Mouse (Mus musculus) adrenal gland, adult (tissue): ENCODE results near the gene Csnk1g2.

Experiments used
- DNase-seq, 2 experiments: peaks; one replicate each; pipeline ENCODE4 v3.0.0; 2022 to 2023; ENCODE audit warnings: low spot score in 1 of 2; ENCODE audit not compliant: inconsistent age in 2 of 2

The Csnk1g2 gene

DNA sequence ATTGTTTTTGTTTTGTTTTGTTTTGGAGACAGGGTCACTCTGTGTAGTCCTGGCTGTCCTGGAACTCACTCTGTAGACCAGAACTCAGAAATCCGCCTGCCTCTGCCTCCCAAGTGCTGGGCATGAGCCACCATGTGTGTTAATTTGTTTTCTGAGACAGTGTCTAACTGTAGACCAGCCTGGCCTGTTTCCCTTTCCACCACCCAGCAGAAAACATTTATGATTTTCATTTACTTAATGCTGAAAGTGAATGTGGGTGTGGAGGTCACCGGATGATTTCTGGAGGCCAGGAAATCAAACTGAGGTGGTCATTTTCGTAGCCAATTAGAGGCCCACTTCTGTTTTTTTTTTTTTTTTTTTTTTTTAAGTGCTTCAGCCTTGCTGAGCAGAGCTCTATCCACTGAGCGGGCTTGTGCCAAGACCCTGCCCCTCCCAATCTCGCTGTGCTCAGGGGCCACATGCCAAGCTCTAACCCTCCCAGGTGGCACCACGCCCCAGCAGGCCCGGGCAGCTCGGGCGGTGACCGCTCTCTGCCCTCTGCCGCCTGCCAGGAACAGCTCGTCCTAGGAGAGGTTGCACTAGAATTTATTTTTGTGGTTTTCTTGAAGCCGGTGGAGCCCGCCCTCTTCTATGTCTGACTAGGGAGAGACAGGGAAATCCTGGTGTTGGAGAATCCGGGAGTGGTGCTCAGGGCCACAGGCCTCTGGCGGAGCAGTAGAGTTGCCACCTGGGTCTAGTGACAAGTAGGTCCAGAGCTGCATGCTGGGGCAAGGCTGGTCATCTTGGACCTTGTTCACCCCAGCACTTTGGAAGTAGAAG lies 41.8 kb downstream of the Csnk1g2 start:
- DNase-seq: peak; percentile 93 to 94

DNA sequence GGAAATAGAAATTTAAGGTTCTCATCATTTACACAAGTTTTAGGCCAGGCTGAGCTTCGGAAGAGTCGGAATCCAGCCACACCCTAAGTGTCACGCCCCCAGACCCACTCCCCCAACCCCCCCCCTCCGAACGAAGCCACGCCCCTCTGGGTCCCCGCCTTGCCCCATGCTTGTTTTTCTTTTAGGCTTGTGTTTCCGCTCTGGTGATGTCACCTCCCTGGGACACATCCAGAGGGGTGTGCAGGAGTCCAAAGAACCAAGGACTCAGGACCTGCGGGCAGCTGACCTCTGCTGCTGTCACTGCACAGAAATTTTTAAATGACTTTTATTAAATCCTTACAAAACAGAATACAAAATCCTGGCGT lies 42.4 kb downstream of the Csnk1g2 start:
- DNase-seq: peak; percentile 87 to 93

DNA sequence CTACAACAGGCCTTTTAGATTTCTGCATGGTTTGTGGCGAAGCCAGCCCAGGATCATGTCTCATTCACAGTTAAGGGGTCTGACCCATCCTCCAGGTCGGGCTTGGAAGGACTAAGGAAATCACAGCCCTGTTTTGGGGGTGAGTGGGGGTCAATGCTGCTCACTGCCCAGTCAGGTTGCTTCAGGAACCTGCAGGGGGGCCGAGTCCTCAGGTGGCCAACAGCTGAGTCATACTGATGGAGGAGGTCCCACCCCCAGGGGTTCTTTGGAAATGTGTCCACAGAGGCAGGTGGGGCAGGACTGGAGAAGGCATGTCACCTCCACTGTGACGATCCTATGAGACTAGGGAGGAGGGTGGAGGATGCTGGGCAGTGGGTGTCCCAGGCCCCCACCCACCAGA lies 42.8 kb downstream of the Csnk1g2 start:
- DNase-seq: peak in 1 of 2 experiments; percentile 55

DNA sequence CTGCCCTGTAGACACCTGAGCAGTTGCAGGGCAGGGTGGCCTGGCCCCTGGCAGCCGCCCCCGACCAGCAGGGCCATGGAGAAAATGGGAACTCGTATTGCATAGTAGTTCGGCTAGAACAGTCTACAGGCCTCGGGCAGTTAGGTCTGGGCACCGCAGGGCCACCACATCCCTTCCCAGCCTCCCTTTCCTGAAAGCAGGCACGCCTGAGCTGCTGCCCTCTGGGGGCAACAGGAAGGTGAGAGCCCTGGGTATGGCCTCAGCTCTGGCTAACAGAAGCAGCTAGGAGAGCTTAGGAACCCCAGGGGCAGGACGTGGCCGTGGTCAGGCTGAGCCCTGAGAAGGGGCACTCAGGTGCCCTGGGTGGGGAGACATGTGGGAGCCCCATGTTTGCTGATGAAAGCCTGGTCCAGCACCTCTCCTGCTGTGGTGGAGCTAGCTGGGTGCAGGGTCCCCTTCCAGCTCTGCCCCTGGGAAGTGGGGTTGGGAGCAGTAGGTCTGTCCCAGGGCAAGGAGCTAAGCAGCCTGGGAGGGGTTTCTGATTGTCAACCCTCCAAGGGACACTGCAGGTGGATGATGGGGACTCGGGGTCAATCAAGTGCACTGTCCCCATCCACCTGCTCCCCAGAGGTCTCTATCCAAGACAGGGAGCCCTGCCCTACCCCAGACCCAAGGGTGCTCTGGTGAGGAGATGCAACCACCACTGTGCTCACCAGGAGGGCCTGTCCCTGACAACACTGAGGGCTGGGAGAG lies 43.5 kb downstream of the Csnk1g2 start:
- peak in 1 of 2 experiments; percentile 65 for DNase-seq

DNA sequence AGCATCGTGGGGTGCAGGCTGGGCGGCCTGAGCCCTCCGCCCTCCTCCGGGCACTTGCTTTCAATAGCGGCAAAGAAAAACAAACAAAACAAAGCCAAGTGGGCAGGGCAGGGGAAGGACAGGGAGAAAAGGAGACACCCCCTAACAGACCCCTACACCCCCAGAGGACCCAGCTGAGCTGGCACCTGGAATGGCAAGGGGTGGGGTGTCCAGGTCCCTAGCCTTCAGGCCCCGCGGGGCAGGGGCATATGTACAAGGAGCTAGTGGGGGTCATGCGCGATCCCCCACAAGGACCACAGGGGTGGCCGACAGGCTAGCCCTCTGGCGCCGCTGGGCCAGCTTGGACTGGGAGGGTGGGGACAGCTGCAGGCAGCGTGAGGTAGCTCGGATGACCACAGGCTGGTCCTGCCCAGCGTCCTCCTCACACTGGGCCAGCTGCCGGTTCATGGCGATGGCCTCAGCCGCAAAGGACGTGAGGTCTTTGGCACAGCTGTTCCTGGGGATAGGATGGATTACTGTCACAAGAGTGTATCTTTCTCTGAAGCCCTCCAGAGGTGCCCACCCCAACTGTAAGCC lies 44.3 kb downstream of the Csnk1g2 start:
- DNase-seq: no peak

DNA sequence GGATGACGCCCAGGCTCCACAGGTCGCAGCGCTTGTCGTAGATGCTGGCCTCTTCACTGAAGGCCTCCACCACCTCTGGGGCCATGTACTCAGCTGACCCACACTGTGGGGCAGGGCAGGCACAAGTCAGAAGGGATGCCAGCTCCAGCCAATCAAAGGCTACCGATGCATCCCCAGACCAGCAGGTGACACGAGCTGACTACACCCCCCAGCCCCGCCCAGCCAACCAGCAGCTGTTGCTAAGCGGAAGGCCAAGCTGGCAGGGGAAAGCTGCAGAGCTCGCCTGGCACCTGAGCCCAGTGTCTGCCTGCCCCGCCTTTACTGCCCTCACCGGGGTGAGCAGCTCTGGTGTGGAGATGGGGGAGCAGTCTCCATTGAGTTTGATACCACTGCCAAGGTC lies 46.0 kb downstream of the Csnk1g2 start:
- peak in 1 of 2 experiments; percentile 54 for DNase-seq

DNA sequence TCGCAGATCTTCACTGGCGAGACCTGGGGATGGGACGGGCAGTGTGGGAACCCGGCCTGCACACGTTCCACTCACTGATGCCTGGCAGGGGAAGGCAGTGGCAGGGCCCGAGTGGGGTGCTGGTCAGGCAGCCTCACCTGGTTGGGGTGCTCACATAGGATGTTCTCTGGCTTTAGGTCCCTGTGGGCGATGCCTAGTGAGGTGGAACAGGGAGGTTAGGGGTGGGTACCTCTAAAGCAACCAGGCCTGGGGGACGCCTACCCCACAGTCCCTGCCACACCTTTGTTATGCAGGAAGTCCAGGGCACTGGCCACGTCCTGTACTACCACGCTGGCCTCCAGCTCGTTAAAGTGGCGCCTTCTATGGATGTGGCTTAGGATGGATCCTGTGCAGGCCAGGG lies 46.4 kb downstream of the Csnk1g2 start:
- no peak for DNase-seq

DNA sequence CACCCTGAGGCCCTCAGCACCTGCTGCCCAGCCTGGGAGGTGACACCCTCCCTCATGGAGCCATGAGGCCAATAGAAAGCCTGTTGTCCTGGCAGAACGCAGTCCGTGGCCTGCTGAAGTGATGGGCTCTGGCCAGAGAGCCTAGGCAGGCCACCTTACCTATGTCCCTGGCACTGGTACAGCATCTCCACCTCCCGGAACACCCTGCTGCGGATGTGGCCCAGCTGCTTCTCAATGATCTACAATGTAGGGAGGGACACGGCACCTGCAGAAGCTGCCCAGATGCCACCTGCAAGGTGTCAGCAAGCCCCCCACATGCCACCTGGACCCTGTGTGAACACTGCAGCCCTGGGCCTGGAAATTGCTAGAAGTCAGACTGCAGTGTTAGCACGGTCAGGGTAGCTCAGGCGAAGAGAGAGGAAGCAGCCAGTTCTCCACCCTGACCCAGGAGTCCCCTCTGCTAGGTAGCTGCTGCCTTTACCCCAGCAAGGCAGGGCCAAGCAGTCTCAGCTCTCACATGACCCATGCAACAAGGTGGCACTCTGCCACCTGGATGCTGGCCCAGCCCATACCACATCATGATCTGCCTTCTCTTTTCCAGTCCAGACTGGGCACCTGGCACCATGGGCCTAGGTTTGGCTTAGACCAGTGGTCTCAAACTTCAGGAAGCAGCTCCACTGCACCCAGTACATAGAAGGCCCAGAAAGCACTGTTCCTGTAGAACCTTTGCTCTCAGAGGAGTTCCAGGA lies 47.3 kb downstream of the Csnk1g2 start:
- peak; percentile 65 to 82 for DNase-seq

DNA sequence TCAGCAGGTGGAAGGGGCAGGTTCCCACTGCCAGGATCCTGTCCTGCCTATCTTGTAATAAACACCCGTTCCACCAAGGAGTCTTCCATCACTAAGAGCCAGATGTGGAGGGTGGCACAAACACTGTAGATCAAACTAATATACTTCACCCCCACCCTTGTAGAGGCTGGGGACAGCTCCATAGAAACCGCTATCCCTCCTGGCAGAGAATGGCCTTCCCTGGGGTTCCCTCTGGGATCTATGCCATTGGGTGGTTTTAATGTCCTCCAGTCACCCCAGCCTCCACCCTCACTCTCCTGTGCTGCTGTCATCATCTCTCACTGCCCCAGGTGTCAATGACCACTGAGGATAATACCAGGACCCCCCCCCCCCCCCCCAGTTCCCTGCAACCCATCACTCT lies 47.9 kb downstream of the Csnk1g2 start:
- DNase-seq: no peak

DNA sequence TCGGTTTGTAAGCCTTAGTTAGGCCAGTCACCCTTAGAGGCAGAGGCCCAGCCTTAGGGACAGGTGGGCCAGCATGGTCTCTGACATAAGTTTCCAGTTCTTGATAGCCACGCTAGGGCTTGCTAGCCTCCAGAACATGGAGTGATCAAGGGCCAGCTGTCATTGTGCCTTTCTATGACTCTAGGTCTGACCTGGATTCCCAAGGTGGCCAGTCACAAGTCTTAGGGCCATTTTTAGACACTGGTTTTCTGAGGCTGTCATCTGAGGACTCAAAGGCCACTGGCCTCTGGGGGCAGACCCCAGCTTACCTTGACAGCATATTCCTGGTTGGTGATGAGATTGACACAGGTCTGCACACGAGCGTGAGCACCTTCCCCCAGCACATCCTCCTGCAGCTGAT lies 48.6 kb downstream of the Csnk1g2 start:
- no peak for DNase-seq

DNA sequence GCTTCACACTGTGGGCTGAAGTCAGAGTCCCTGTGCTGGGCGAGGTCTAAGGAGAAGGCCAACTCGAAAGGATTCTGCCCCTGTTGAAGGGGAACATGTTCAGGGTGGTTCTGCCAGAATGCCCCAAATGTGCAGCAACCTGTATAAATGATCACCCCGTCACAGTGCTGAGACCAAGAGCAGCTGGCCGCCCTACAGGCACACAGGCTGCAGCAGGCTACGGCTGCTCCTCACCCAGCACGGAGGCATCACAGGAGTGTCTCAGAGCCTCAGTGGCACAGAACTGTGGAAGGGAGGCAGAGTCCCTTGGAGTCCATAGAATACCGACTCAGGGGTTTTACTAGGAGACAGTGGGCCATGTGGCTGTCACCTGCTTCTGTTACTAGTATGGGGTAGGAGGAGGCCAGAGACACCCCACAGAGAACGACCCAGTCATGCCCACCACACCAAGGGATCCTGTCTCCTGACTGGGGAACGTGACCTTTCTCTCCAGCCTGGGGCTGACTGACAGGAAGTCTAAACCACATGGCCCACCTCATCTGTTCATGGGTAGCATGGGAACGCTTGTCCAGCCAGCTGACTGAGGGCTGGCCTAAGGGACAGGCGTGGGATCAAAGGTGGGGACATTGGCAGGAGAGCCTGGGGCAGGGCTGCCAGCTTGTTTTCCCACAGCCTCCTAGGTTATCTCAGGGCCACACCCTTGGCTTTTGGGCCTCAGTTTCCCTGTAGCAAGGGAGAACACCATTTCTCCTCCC lies 49.5 kb downstream of the Csnk1g2 start:
- DNase-seq: no peak

DNA sequence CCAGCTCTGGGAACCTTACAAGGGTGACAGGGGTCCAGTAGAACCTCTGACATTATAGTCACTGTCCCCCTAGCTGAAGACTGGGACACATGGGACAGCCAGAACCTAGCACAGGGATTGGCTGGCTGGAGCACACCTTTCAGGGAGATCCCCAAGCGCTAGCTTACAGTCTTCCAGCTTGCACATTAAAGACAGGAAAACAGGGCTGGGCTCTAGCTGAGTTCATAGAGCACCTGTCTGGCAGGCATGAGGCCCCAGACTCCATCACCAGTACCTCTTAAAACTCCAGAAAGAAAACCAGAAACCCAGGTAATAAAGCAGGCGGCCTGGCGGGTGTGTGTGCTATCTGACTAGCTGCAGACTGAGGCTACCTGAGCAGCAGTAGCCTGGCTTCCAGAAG lies 51.1 kb downstream of the Csnk1g2 start:
- DNase-seq: peak in 1 of 2 experiments; percentile 56

DNA sequence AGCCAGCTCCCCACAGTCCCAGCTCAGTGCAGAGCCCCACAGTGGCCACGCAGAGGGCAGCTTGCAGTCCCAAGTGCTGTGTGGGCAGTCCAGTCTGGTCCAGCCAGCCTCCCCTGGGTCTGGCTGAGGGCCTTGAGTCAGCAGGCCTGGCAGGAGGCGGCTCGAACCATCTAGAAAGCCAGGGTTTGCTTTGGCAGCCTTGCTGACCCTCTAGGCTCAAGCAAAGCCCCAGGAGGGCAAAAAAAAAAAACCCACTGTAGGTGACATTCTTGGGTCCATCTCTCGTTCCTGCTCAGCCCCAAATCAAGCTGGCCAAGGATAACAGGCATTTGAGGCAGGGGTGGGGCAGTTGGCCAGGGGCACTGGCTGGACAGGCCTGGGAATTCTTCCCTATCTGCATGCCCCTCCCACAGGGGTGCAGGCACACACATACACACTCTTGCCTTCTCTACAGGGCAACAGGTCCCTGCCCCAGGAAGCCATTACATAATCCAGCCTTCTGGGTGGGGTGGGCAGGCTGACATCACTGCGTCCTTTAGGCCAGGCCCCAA lies 51.6 kb downstream of the Csnk1g2 start:
- DNase-seq: peak in 1 of 2 experiments; percentile 82

DNA sequence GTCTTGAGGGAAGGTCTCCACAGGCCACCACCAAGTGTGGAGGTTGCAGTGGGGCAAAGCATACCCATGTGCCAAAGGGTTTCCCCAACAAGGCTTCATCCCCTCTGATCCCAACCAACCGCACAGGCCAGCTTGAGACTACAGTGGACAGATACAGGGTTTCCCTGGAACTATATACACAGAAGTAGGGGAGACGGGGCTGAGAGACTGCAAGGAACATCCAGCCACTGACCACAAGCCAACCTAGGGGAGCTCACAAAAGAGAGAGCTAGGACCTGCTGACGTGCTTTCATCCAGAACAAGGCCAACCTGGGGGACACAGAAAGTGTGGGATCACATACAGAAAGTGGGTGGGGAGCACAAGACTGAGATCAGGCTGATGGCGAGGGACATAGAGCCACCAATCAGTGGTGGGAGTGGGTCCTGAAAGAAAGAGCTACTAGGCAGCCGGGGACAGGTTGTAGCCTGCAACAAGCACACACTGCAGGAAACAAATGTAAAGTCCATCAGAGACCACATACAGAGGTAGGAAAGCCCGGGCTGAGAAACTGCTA lies 52.3 kb downstream of the Csnk1g2 start:
- DNase-seq: peak in 1 of 2 experiments; percentile 79

DNA sequence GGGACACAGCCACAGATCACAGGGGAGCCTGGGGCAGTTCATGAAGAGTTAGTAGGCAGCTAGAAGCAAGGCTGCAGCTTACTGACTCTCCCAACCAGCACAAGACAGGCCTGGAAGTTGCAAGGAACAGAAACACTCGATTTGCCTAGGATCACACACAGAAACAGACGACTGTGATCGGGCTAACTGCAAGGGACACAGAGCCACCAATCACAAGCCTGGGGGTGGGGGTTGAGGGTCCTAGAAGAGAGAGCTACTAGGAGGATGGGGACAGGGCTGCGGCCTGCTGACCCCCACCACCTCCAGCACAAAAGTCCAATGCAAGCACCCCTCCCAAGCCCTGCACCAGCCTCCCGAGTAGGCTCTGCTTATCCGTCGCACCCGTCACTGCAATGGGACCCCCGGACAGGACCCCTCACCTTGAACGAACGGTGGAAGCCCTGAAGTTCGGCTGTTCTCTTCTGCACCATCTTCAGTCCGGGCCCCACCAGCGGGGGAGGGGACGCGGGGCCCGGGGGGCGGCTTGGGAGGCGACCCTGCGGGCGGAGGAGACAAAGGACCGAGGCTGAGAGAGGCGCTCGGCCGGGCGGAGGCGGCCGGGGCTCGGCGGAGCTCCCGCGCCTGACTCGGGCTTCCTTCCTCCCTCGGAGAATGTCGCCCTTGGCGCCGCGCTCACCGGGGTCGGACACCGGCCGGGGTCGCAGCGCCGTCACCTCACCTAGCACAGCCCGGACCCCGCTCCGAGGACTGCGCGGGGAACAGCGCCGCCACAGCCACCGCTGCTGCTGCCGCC lies 53.0 kb downstream of the Csnk1g2 start:
- DNase-seq: peak in 1 of 2 experiments; percentile 61

DNA sequence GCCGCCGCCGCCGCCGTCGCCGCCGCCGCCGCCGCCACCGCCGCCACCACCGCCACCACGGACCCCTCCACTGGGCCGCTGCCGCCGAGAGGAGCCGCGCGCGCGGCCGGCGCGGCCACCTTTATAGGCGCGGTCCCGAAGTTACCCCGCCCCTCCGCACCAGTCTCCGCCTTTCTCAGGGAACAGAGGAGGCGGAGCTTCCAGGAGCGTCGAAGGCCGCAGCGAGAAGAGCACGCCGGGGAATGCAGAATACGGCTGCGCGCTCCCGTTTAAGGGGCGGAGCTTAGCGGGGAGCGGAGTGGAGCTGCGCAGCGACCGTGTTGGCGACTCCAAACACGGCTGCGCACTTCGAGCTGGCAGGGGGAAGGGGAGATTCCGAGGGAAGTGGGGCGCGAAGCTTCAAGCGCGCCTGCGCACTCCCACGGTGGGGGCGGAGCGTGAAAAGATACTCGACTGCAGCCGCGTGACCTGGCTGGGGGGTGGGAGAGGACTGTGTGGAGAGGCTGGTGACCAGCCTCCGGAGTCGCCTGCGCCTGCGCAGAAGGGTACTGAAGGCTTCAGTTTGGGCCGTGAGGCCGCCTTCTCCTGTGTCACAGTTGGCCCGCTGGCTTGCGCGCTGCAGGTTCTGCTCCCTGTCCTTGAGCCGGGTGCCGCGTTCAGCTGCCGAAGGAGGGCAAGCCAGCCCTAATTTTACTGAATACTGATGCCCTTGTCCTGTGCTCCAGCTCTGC lies 53.7 kb downstream of the Csnk1g2 start:
- peak; percentile 100 for DNase-seq

DNA sequence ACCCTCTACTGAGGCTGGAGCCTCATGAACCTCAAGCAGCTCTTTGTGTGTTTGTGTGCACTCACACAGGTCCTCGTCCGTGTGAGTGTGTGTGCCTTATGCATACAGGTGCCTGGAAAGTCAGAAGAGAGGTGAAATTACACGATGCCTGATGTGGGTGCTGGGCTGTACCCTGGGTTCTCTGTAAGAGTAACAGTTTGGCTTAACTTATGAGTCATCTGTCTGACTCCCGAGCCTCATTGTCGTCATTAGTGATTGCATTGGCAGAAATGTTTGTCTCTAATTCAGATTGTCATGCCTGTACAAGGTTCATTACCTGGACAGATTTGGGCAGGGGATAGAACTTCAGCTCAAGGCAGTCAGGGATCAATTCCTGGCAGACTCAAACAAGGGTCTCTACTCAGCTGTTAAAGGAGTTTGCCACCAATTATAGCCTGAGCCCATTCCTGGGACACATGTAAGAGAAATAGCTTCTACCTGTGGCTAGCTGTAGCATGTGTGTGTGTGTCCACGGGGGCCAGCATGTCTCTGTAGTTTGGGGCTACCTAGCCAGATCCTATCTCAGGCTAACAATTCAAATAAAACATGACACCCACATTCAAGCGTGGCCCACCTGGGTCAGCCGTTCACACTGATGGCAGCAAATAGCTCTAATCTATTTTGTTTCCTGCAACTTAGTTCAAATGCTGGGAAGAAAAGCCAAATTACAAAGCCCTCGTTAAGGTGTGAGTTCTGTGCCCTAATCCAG lies 54.7 kb downstream of the Csnk1g2 start:
- peak; percentile 75 to 88 for DNase-seq

DNA sequence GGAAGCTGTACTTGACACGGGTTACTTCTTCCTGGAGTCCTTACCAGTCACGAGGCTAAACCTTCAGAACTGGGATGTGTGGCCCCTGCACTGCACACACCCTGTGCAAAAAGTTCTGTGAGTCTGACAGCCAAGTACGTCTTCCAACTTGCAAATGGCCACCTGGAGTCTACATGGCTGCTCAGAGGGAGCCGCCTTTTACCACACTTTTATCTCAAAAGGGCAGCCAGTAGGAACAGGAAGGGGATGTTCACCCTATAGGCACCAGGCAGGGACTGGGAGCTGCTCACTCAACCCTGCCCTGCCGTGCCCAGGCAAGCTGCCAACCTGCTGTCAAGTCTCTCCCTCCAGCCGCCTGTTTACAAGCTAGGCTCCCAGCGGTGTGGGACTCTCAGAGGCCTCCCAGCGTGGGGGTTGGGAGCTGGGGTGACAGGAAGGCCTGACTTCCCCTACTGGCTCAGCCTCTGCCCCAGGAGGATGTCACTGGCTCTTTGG lies 55.4 kb downstream of the Csnk1g2 start, which contains the start of gene Mknk2:
Gene Mknk2, minus strand, starts transcription at position 171 of the 495 bp plus-strand sequence.
- peak; percentile 94 to 97 for DNase-seq
